Comparison of ENCODE assay signal across 9 mouse cellular contexts in genomic region chr10:50910861-50911410, GRCm38 (mm10). TPM values are rescaled to one million over a fixed set of nuclear protein-coding genes. Genes with fewer than 3 reads are reported as not detected.
A peak's percentile ranks its signal among the peaks of the same experiment; 100 is the strongest.
DNase-seq lines count a peak whose midpoint lies in the region; ATAC-seq and TF ChIP-seq lines count a peak whose summit lies in the region.
"Had no signal": no experiment of that assay in that cellular context is flagged by ENCODE, and none has a peak within 500 bp of the region (broad histone marks: within the 10 kb centered on the region; RNA-seq: fewer than 3 reads in every experiment).

No protein-coding gene starts in this region.

- peaks cover 63% of the 10 kb centered on the region for H3K27me3 ChIP-seq in lung, postnatal 0 days (replicated peaks; ENCODE audit: insufficient read depth, low read length)
- peaks cover 64% of the 10 kb centered on the region for H3K27me3 ChIP-seq in forebrain, embryonic 14.5 days (replicated peaks; ENCODE audit: control insufficient read depth, insufficient read depth, low read length)
- peaks cover 71% of the 10 kb centered on the region for H3K27me3 ChIP-seq in limb, embryonic 13.5 days
- peaks cover 47% of the 10 kb centered on the region for H3K27me3 ChIP-seq in stomach, embryonic 15.5 days (replicated peaks)

- WGBS in lung, postnatal 0 days: 8% methylated on average over 12 of the region's 12 CpGs
- WGBS in forebrain, embryonic 14.5 days: 3% methylated on average over 12 of the region's 12 CpGs
- WGBS in limb, embryonic 13.5 days: 4% methylated on average over 12 of the region's 12 CpGs
- 8% methylated on average over 12 of the region's 12 CpGs for WGBS in stomach, embryonic 15.5 days

- no peaks in the 10 kb centered on the region for H3K9me3 ChIP-seq in lung, postnatal 0 days (ENCODE audit: low read length)
- H3K9me3 ChIP-seq in forebrain, embryonic 14.5 days (replicated peaks; ENCODE audit: control insufficient read depth, low read length): no peaks in the 10 kb centered on the region
- H3K9me3 ChIP-seq in limb, embryonic 13.5 days: no peaks in the 10 kb centered on the region
- H3K9me3 ChIP-seq in stomach, embryonic 15.5 days: no peaks in the 10 kb centered on the region

- peak overlapping the region; percentile 10; the same call in 1 of the 2 replicates for H3K4me3 ChIP-seq in lung, postnatal 0 days (ENCODE audit: low read depth, low read length)
- peak overlapping the region; percentile 18 for H3K4me3 ChIP-seq in forebrain, embryonic 14.5 days (ENCODE audit: low read depth, low read length)
- H3K4me3 ChIP-seq in limb, embryonic 13.5 days: peak overlapping the region; percentile 34
- peak overlapping the region; percentile 17; the same call in 1 of the 2 replicates for H3K4me3 ChIP-seq in stomach, embryonic 15.5 days (replicated peaks)

- TF ChIP-seq CTCF in lung, postnatal 0 days (IDR thresholded peaks at IDR 0.05): no peak

- no peaks in the 10 kb centered on the region for H3K36me3 ChIP-seq in lung, postnatal 0 days (ENCODE audit: insufficient read depth, low read length)
- no peaks in the 10 kb centered on the region for H3K36me3 ChIP-seq in forebrain, embryonic 14.5 days (ENCODE audit: control insufficient read depth, insufficient read depth, low read length)
- no peaks in the 10 kb centered on the region for H3K36me3 ChIP-seq in limb, embryonic 13.5 days
- H3K36me3 ChIP-seq in stomach, embryonic 15.5 days: no peaks in the 10 kb centered on the region

- peak overlapping the region; percentile 22 for H3K4me2 ChIP-seq in lung, postnatal 0 days (replicated peaks; ENCODE audit: low read depth, low read length)
- H3K4me2 ChIP-seq in forebrain, embryonic 14.5 days (ENCODE audit: low read length): peak overlapping the region; percentile 45
- peak overlapping the region; percentile 58 for H3K4me2 ChIP-seq in limb, embryonic 13.5 days (replicated peaks)
- H3K4me2 ChIP-seq in stomach, embryonic 15.5 days: peak overlapping the region; percentile 29; the same call in 1 of the 2 replicates

- 0 out of 2 replicates have a peak, but pooled peaks have one; percentile 41 for ATAC-seq in lung, postnatal 0 days
- ATAC-seq in forebrain, embryonic 14.5 days: peak; percentile 94
- ATAC-seq in limb, embryonic 13.5 days (ENCODE audit: low FRiP score, low read depth): peak; percentile 91
- ATAC-seq in stomach, embryonic 15.5 days (ENCODE audit: insufficient read depth, low FRiP score, low read depth): no peak

- no peak for DNase-seq in lung, postnatal 0 days (ENCODE audit: low spot score)
- DNase-seq in lung, postnatal 36 days: no peak
- DNase-seq in forebrain, embryonic 14.5 days (ENCODE audit: low spot score): peak; percentile 74
- DNase-seq in adrenal gland, adult (ENCODE audit: inconsistent age in 2 of 2, low spot score in 1 of 2): no peak
- no peak for DNase-seq in thymus, postnatal 10 days (ENCODE audit: low spot score in 2 of 2)
- no peak for DNase-seq in cerebellum, adult 8-10 months
- DNase-seq: thymus, postnatal 4 days had no signal

- H3K4me1 ChIP-seq in lung, postnatal 0 days (ENCODE audit: insufficient read depth, low read depth, low read length): no peaks in the 10 kb centered on the region
- H3K4me1 ChIP-seq in forebrain, embryonic 14.5 days (ENCODE audit: control insufficient read depth, insufficient read depth, low read length): peaks cover 4% of the 10 kb centered on the region; the same call in 1 of the 2 replicates
- peaks cover 10% of the 10 kb centered on the region for H3K4me1 ChIP-seq in limb, embryonic 13.5 days
- peaks cover 5% of the 10 kb centered on the region; the same call in 1 of the 2 replicates for H3K4me1 ChIP-seq in stomach, embryonic 15.5 days

- no peak overlapping the region for H3K27ac ChIP-seq in lung, postnatal 0 days (ENCODE audit: low read length)
- H3K27ac ChIP-seq in forebrain, embryonic 14.5 days (ENCODE audit: low read depth, low read length): no peak overlapping the region
- H3K27ac ChIP-seq in limb, embryonic 13.5 days: no peak overlapping the region
- H3K27ac ChIP-seq in stomach, embryonic 15.5 days: no peak overlapping the region

- no peak for TF ChIP-seq EP300 in lung, postnatal 0 days (IDR thresholded peaks at IDR 0.05)

- H3K9ac ChIP-seq in lung, postnatal 0 days (replicated peaks; ENCODE audit: low read depth): no peak overlapping the region
- no peak overlapping the region for H3K9ac ChIP-seq in forebrain, embryonic 14.5 days (ENCODE audit: low read length)
- 0 out of 2 replicates have a peak overlapping the region, but pooled peaks have one; percentile 4 for H3K9ac ChIP-seq in limb, embryonic 13.5 days
- no peak overlapping the region for H3K9ac ChIP-seq in stomach, embryonic 15.5 days

RNA-seq across cellular contexts. Expression of gene Sim1, which starts 16.4 kb away (rescaled TPM):
- polyA plus RNA-seq in lung, postnatal 0 days (2015; fragmentation: Nextera tagmentation; extraction: Ambion mirVana): not detected in 2 replicates
- 1.5 and 1.8 TPM in 2 replicates for polyA plus RNA-seq in forebrain, embryonic 14.5 days (2014; fragmentation: Nextera tagmentation; extraction: Ambion mirVana)
- 0.45 and 1.2 TPM in 2 replicates for polyA plus RNA-seq in limb, embryonic 13.5 days (2015; fragmentation: Nextera tagmentation; extraction: Ambion mirVana)
- polyA plus RNA-seq in stomach, embryonic 15.5 days (2015; fragmentation: Nextera tagmentation; extraction: Ambion mirVana): 0.23 and 0.61 TPM in 2 replicates
